Mouse (Mus musculus): ENCODE results near the gene Flnb.

- TF ChIP-seq POLR2A (IDR thresholded peaks at IDR 0.05; ENCODE audit: insufficient read depth, low read depth, low read length): no peak
- no peak for TF ChIP-seq CTCF (IDR thresholded peaks at IDR 0.05; ENCODE audit: insufficient read depth, low read depth, low read length)
Observed at GRCm38 (mm10) chr14:7819446-7819845, 1.7 kb downstream of the Flnb start.
